Comparison of ENCODE assay signal across 8 mouse cellular contexts in genomic region chr17:22817471-22818198, GRCm38 (mm10). TPM values are rescaled to one million over a fixed set of nuclear protein-coding genes. Genes with fewer than 3 reads are reported as not detected.
DNase-seq lines count a peak whose midpoint lies in the region; ATAC-seq and TF ChIP-seq lines count a peak whose summit lies in the region.

No protein-coding gene starts in this region.

- TF ChIP-seq CTCF in thymus, adult 2 months (IDR thresholded peaks at IDR 0.05; ENCODE audit: borderline replicate concordance, control insufficient read depth, extremely low read depth, insufficient read depth, low read length, poor library complexity), result no peak

- H3K4me2 ChIP-seq in forebrain, embryonic 15.5 days (replicated peaks), result peak overlapping the region; percentile 44
- H3K4me2 ChIP-seq in liver, embryonic 16.5 days (ENCODE audit: low read depth, low read length), result peak overlapping the region; percentile 51
- H3K4me2 ChIP-seq in neural tube, embryonic 14.5 days (ENCODE audit: low read depth, low read length), result peak overlapping the region; percentile 48

- H3K9me3 ChIP-seq in forebrain, embryonic 15.5 days, result no peaks in the 10 kb centered on the region
- no peaks in the 10 kb centered on the region for H3K9me3 ChIP-seq in liver, embryonic 16.5 days (replicated peaks; ENCODE audit: control insufficient read depth, low read length)
- no peaks in the 10 kb centered on the region for H3K9me3 ChIP-seq in neural tube, embryonic 14.5 days (ENCODE audit: control insufficient read depth, low read length)

- H3K4me1 ChIP-seq in forebrain, embryonic 15.5 days, result peaks cover 10% of the 10 kb centered on the region
- H3K4me1 ChIP-seq in liver, embryonic 16.5 days (ENCODE audit: control insufficient read depth, low read depth, low read length), result no peaks in the 10 kb centered on the region
- peaks cover 3% of the 10 kb centered on the region; the same call in 1 of the 2 replicates for H3K4me1 ChIP-seq in neural tube, embryonic 14.5 days (ENCODE audit: control insufficient read depth, insufficient read depth, low read length)
- 0 out of 2 replicates have a peak, but pooled peaks cover 3% of the 10 kb centered on the region for H3K4me1 ChIP-seq in thymus, adult 2 months (replicated peaks; ENCODE audit: control insufficient read depth, insufficient read depth, low read length)

- H3K9ac ChIP-seq in forebrain, embryonic 15.5 days (replicated peaks), result peak overlapping the region; percentile 76
- H3K9ac ChIP-seq in liver, embryonic 16.5 days (ENCODE audit: low read depth, low read length), result peak overlapping the region; percentile 65
- peak overlapping the region; percentile 80 for H3K9ac ChIP-seq in neural tube, embryonic 14.5 days (replicated peaks; ENCODE audit: low read depth, low read length)

- TF ChIP-seq POLR2A in thymus, adult 2 months (IDR thresholded peaks at IDR 0.05; ENCODE audit: control insufficient read depth, extremely low read depth, insufficient read depth, low read length, poor library complexity), result no peak

- peak; percentile 82 for DNase-seq in ES-CJ7 (ENCODE audit: low read depth, low spot score)
- peak; percentile 49 to 65 for DNase-seq in heart, postnatal 14 days
- peak; percentile 53 for DNase-seq in large intestine, adult 2 months (ENCODE audit: low read depth, low spot score)
- peak; percentile 10 for DNase-seq in thymus, adult 2 months

- intact Hi-C loops in heart, postnatal 14 days (cut with DNase I), result no loop called here

- peaks cover 13% of the 10 kb centered on the region for H3K36me3 ChIP-seq in forebrain, embryonic 15.5 days
- H3K36me3 ChIP-seq in liver, embryonic 16.5 days (ENCODE audit: control insufficient read depth, insufficient read depth), result no peaks in the 10 kb centered on the region
- no peaks in the 10 kb centered on the region for H3K36me3 ChIP-seq in neural tube, embryonic 14.5 days (ENCODE audit: control insufficient read depth, insufficient read depth, low read length)
- H3K36me3 ChIP-seq in thymus, adult 2 months (ENCODE audit: control insufficient read depth, insufficient read depth, low read length), result no peaks in the 10 kb centered on the region

- peak; percentile 86 for ATAC-seq in cerebellum, adult (ENCODE audit: insufficient number of reproducible peaks, low FRiP score, low TSS enrichment)
- peak; percentile 98 for ATAC-seq in forebrain, embryonic 15.5 days (replicated peaks)
- peak; percentile 68 for ATAC-seq in liver, embryonic 16.5 days (ENCODE audit: low read depth)
- ATAC-seq in neural tube, embryonic 14.5 days (ENCODE audit: low read depth), result peak; percentile 98

- peak overlapping the region; percentile 71 for H3K4me3 ChIP-seq in forebrain, embryonic 15.5 days
- peak overlapping the region; percentile 66 for H3K4me3 ChIP-seq in liver, embryonic 16.5 days (ENCODE audit: low read depth, low read length)
- peak overlapping the region; percentile 69 for H3K4me3 ChIP-seq in neural tube, embryonic 14.5 days (ENCODE audit: low read depth, low read length)
- peak overlapping the region; percentile 58 for H3K4me3 ChIP-seq in thymus, adult 2 months (ENCODE audit: control insufficient read depth, insufficient read depth, low read length)

- under 1% methylated on average over 28 of the region's 28 CpGs for WGBS in forebrain, embryonic 15.5 days
- WGBS in large intestine, adult 2 months, result 2% methylated on average over 28 of the region's 28 CpGs
- WGBS in liver, embryonic 16.5 days (ENCODE audit: insufficient replicate concordance), result 2% methylated on average over 28 of the region's 28 CpGs
- 2% methylated on average over 28 of the region's 28 CpGs for WGBS in neural tube, embryonic 14.5 days
- 2% methylated on average over 28 of the region's 28 CpGs for WGBS in thymus, adult 2 months

- peak overlapping the region; percentile 95 for H3K27ac ChIP-seq in forebrain, embryonic 15.5 days (replicated peaks)
- no peak overlapping the region for H3K27ac ChIP-seq in liver, embryonic 16.5 days (ENCODE audit: low read length)
- H3K27ac ChIP-seq in neural tube, embryonic 14.5 days (ENCODE audit: low read depth, low read length), result peak overlapping the region; percentile 95
- no peak overlapping the region for H3K27ac ChIP-seq in thymus, adult 2 months (ENCODE audit: control insufficient read depth, insufficient read depth, low read length)

- H3K27me3 ChIP-seq in forebrain, embryonic 15.5 days, result no peaks in the 10 kb centered on the region
- H3K27me3 ChIP-seq in liver, embryonic 16.5 days (ENCODE audit: control insufficient read depth, insufficient read depth, low read depth, low read length), result no peaks in the 10 kb centered on the region
- no peaks in the 10 kb centered on the region for H3K27me3 ChIP-seq in neural tube, embryonic 14.5 days (ENCODE audit: control insufficient read depth, insufficient read depth, low read length)
- no peaks in the 10 kb centered on the region for H3K27me3 ChIP-seq in thymus, adult 2 months (ENCODE audit: control insufficient read depth, insufficient read depth, low read length)

RNA-seq across cellular contexts. Expression of gene Zfp945, which starts 49.3 kb away (rescaled TPM):
- polyA plus RNA-seq in forebrain, embryonic 15.5 days (2015; fragmentation: Nextera tagmentation; extraction: Ambion mirVana), result 22.3 and 24.0 TPM in 2 replicates
- total RNA-seq in heart, postnatal 14 days (2021), result 1 to 10 TPM; 6.8 to 8.6 TPM
- 0.88 and 1.7 TPM in 2 replicates for polyA plus RNA-seq in large intestine, adult 2 months (2012; rRNA removed)
- 2.2 and 2.4 TPM in 2 replicates for polyA plus RNA-seq in liver, embryonic 16.5 days (2015; fragmentation: Nextera tagmentation; extraction: Ambion mirVana)
- 27.8 and 29.3 TPM in 2 replicates for polyA plus RNA-seq in neural tube, embryonic 14.5 days (2014; fragmentation: Nextera tagmentation; extraction: Ambion mirVana)
- polyA plus RNA-seq in thymus, adult 2 months (2012; rRNA removed), result 2.5 and 3.7 TPM in 2 replicates

Comparison
In these comparisons a context has a peak if more than half of its experiments do, and no peak if none do; other contexts are left out.
1. DNase-seq: peak in every context shown above with its lines; median percentile 82 in ES-CJ7; 57 in heart, postnatal 14 days; 53 in large intestine, adult 2 months; 10 in thymus, adult 2 months.
2. H3K27ac ChIP-seq: peak in forebrain, embryonic 15.5 days (single experiment) and neural tube, embryonic 14.5 days (single experiment); none in liver, embryonic 16.5 days (single experiment) and thymus, adult 2 months (single experiment).
3. Peak in every context shown above with its lines, with median percentiles within 50 percentile points of each other: ATAC-seq, H3K4me2 ChIP-seq, H3K4me3 ChIP-seq and H3K9ac ChIP-seq.